Mouse (Mus musculus): ENCODE data around the gene Limk2.
A peak's percentile ranks its signal among the peaks of the same experiment; 100 is the strongest.

The Limk2 gene

GRCm38 (mm10) chr11:3334141-3334710 lies 74.8 kb downstream of the Limk2 start:
- no peak for DNase-seq (ENCODE audit: low spot score in 2 of 2)

- DNase-seq (ENCODE audit: low spot score in 2 of 2) = no peak
These were observed 75.8 kb downstream of the Limk2 start for GRCm38 (mm10) chr11:3333111-3333695.

GRCm38 (mm10) chr11:3331756-3332642 lies 77.0 kb downstream of the Limk2 start:
- peak; percentile 86 to 94 for DNase-seq (ENCODE audit: low spot score in 2 of 2)

- no peak for DNase-seq (ENCODE audit: low spot score in 2 of 2)
These were observed 77.8 kb downstream of the Limk2 start for GRCm38 (mm10) chr11:3330991-3331750.

- peak; percentile 78 to 88 for DNase-seq (ENCODE audit: low spot score in 2 of 2)
These were observed 78.4 kb downstream of the Limk2 start for GRCm38 (mm10) chr11:3330566-3330965.

- DNase-seq (ENCODE audit: low spot score in 2 of 2) = no peak
These were observed 79.0 kb downstream of the Limk2 start, which contains the start of gene Pik3ip1 for GRCm38 (mm10) chr11:3329891-3330451. Pik3ip1 (plus strand) TSS chr11:3330401.

- no peak for DNase-seq (ENCODE audit: low spot score in 2 of 2)
These were observed 79.9 kb downstream of the Limk2 start for GRCm38 (mm10) chr11:3328806-3329775.

GRCm38 (mm10) chr11:3328271-3328670 lies 80.7 kb downstream of the Limk2 start:
- no peak for DNase-seq (ENCODE audit: low spot score in 2 of 2)

- DNase-seq (ENCODE audit: low spot score in 2 of 2) = no peak
These were observed 90.7 kb downstream of the Limk2 start for GRCm38 (mm10) chr11:3318286-3318685.

- peak in 1 of 2 experiments; percentile 33 for DNase-seq (ENCODE audit: low spot score in 2 of 2)
These were observed 94.8 kb downstream of the Limk2 start for GRCm38 (mm10) chr11:3314148-3314547.

GRCm38 (mm10) chr11:3313294-3313693 lies 95.7 kb downstream of the Limk2 start:
- DNase-seq (ENCODE audit: low spot score in 2 of 2) = peak in 1 of 2 experiments; percentile 32

GRCm38 (mm10) chr11:3311586-3312347 lies 97.2 kb downstream of the Limk2 start:
- no peak for DNase-seq (ENCODE audit: low spot score in 2 of 2)

GRCm38 (mm10) chr11:3310789-3311585 lies 98.0 kb downstream of the Limk2 start:
- DNase-seq (ENCODE audit: low spot score in 2 of 2) = no peak

- no peak for DNase-seq (ENCODE audit: low spot score in 2 of 2)
These were observed 99.1 kb downstream of the Limk2 start for GRCm38 (mm10) chr11:3309884-3310283.

GRCm38 (mm10) chr11:3307875-3308274 lies 101.1 kb downstream of the Limk2 start:
- DNase-seq (ENCODE audit: low spot score in 2 of 2) = no peak

GRCm38 (mm10) chr11:3305821-3306220 lies 103.2 kb downstream of the Limk2 start:
- DNase-seq (ENCODE audit: low spot score in 2 of 2) = no peak

- no peak for DNase-seq (ENCODE audit: low spot score in 2 of 2)
These were observed 106.2 kb downstream of the Limk2 start for GRCm38 (mm10) chr11:3302792-3303191.

GRCm38 (mm10) chr11:3302385-3302784 lies 106.6 kb downstream of the Limk2 start:
- no peak for DNase-seq (ENCODE audit: low spot score in 2 of 2)

- DNase-seq (ENCODE audit: low spot score in 2 of 2) = no peak
These were observed 107.9 kb downstream of the Limk2 start for GRCm38 (mm10) chr11:3301075-3301474.

All from urinary bladder, postnatal 36 days (tissue).